Mouse (Mus musculus): ENCODE measurements around the gene Rab8a. TPM values are rescaled to one million over a fixed set of nuclear protein-coding genes. Genes with fewer than 3 reads are reported as not detected.

Rab8a gene
- polyA plus RNA-seq, 1 experiment from 2014 or later: 71.6 TPM

GRCm38 (mm10) chr8:72132417-72132816 is 28.6 kb upstream of the Rab8a start:
- WGBS (ENCODE audit: insufficient replicate concordance): 43% methylated on average over 1 of the region's 1 CpGs
- no peaks in the 10 kb centered on the region for H3K9me3 ChIP-seq (replicated peaks; ENCODE audit: control insufficient read depth, low read length)
- H3K27ac ChIP-seq (ENCODE audit: low read length): no peak overlapping the region
- no peak overlapping the region for H3K4me3 ChIP-seq (ENCODE audit: low read depth, low read length)
- peaks cover 27% of the 10 kb centered on the region for H3K27me3 ChIP-seq (ENCODE audit: control insufficient read depth, insufficient read depth, low read depth, low read length)
- H3K36me3 ChIP-seq (ENCODE audit: control insufficient read depth, insufficient read depth): no peaks in the 10 kb centered on the region
- no peak overlapping the region for H3K9ac ChIP-seq (ENCODE audit: low read depth, low read length)
- no peak overlapping the region for H3K4me2 ChIP-seq (ENCODE audit: low read depth, low read length)
- ATAC-seq (ENCODE audit: low read depth): no peak
- peaks cover 1% of the 10 kb centered on the region; the same call in 1 of the 2 replicates for H3K4me1 ChIP-seq (ENCODE audit: control insufficient read depth, low read depth, low read length)

- H3K9me3 ChIP-seq (replicated peaks; ENCODE audit: control insufficient read depth, low read length): no peaks in the 10 kb centered on the region
- H3K27ac ChIP-seq (ENCODE audit: low read length): no peak overlapping the region
These were observed 28.1 kb upstream of the Rab8a start for GRCm38 (mm10) chr8:72132891-72133290.

GRCm38 (mm10) chr8:72133507-72133906 is 27.5 kb upstream of the Rab8a start:
- no peak overlapping the region for H3K9ac ChIP-seq (ENCODE audit: low read depth, low read length)
- no peak overlapping the region for H3K4me2 ChIP-seq (ENCODE audit: low read depth, low read length)
- H3K27ac ChIP-seq (ENCODE audit: low read length): no peak overlapping the region
- no peaks in the 10 kb centered on the region for H3K36me3 ChIP-seq (ENCODE audit: control insufficient read depth, insufficient read depth)
- H3K4me3 ChIP-seq (ENCODE audit: low read depth, low read length): no peak overlapping the region
- H3K27me3 ChIP-seq (ENCODE audit: control insufficient read depth, insufficient read depth, low read depth, low read length): peaks cover 27% of the 10 kb centered on the region
- peak; percentile 15; the same call in 1 of the 2 replicates for ATAC-seq (ENCODE audit: low read depth)
- H3K4me1 ChIP-seq (ENCODE audit: control insufficient read depth, low read depth, low read length): peaks cover 3% of the 10 kb centered on the region; the same call in 1 of the 2 replicates
- H3K9me3 ChIP-seq (replicated peaks; ENCODE audit: control insufficient read depth, low read length): no peaks in the 10 kb centered on the region
- 39% methylated on average over 1 of the region's 1 CpGs for WGBS (ENCODE audit: insufficient replicate concordance)

More at GRCm38 (mm10) chr8:72132891-72133290, 28.1 kb upstream of the Rab8a start:
- Histone ChIP-seq H3K4me2 (ENCODE audit: low read depth, low read length) (no peak overlapping the region), H3K4me1 (ENCODE audit: control insufficient read depth, low read depth, low read length) (peaks cover 3% of the 10 kb centered on the region; the same call in 1 of the 2 replicates), H3K36me3 (ENCODE audit: control insufficient read depth, insufficient read depth) (no peaks in the 10 kb centered on the region), H3K27me3 (ENCODE audit: control insufficient read depth, insufficient read depth, low read depth, low read length) (peaks cover 27% of the 10 kb centered on the region), H3K9ac (ENCODE audit: low read depth, low read length) (no peak overlapping the region), H3K4me3 (ENCODE audit: low read depth, low read length) (no peak overlapping the region)
- WGBS (ENCODE audit: insufficient replicate concordance): 50% methylated on average over 1 of the region's 1 CpGs
- ATAC-seq (ENCODE audit: low read depth): no peak

DNA sequence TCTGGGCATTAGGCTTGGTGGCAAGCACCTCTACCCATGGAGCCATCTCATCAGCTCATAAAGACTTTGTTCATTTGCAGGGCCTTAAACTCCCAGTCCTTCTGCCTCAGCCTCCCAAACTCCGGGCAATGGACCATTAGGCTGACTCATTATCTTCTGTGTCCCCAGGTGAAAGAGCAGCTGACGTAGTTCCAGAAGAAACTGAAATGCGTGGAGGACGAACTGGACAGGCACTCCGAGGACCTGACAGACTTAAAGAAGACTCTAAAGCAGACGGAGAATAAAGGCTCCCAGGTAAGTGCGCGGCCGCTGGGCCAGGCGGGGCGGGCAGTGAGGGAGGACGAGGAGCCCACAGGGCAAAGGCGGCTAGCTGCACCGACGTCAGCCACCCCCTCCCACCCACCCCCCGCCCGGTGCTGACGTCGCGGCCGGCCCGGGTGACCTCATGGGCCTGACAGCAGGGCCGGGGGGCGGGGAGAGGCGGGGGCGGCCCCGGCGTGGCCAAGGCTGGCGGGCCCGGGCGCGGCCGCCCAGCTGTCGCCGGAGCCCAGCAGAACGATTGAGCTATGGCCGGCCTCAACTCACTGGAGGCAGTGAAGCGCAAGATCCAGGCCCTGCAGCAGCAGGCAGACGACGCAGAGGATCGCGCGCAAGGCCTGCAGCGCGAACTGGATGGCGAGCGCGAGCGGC is 26.1 kb upstream of the Rab8a start, which contains the start of gene Tpm4:
Gene Tpm4, plus strand, starts transcription at position 220 of the 690 bp plus-strand sequence.
- H3K9me3 ChIP-seq (replicated peaks; ENCODE audit: control insufficient read depth, low read length): no peaks in the 10 kb centered on the region
- no peaks in the 10 kb centered on the region; the same call in 1 of the 2 replicates for H3K36me3 ChIP-seq (ENCODE audit: control insufficient read depth, insufficient read depth)
- H3K9ac ChIP-seq (ENCODE audit: low read depth, low read length): peak within 1 kb of the TSS; percentile 67
- WGBS (ENCODE audit: insufficient replicate concordance): 2% methylated on average over 40 of the region's 49 CpGs
- peak; percentile 84 for ATAC-seq (ENCODE audit: low read depth)
- H3K4me3 ChIP-seq (ENCODE audit: low read depth, low read length): peak within 1 kb of the TSS; percentile 65
- H3K27ac ChIP-seq (ENCODE audit: low read length): peak within 1 kb of the TSS; percentile 83
- H3K4me1 ChIP-seq (ENCODE audit: control insufficient read depth, low read depth, low read length): peaks cover 3% of the 10 kb centered on the region; the same call in 1 of the 2 replicates
- H3K27me3 ChIP-seq (ENCODE audit: control insufficient read depth, insufficient read depth, low read depth, low read length): peaks cover 27% of the 10 kb centered on the region
- H3K4me2 ChIP-seq (ENCODE audit: low read depth, low read length): peak within 1 kb of the TSS; percentile 67

- Histone ChIP-seq H3K4me2 (ENCODE audit: low read depth, low read length) (peak overlapping the region; percentile 67), H3K27me3 (ENCODE audit: control insufficient read depth, insufficient read depth, low read depth, low read length) (peaks cover 27% of the 10 kb centered on the region), H3K36me3 (ENCODE audit: control insufficient read depth, insufficient read depth) (no peaks in the 10 kb centered on the region; the same call in 1 of the 2 replicates), H3K4me1 (ENCODE audit: control insufficient read depth, low read depth, low read length) (peaks cover 3% of the 10 kb centered on the region; the same call in 1 of the 2 replicates), H3K27ac (ENCODE audit: low read length) (peak overlapping the region; percentile 83), H3K9ac (ENCODE audit: low read depth, low read length) (peak overlapping the region; percentile 67), H3K9me3 (replicated peaks; ENCODE audit: control insufficient read depth, low read length) (no peaks in the 10 kb centered on the region), H3K4me3 (ENCODE audit: low read depth, low read length) (peak overlapping the region; percentile 65)
- ATAC-seq (ENCODE audit: low read depth): peak; percentile 42
- under 1% methylated on average over 60 of the region's 62 CpGs for WGBS (ENCODE audit: insufficient replicate concordance)
These were observed 25.3 kb upstream of the Rab8a start for GRCm38 (mm10) chr8:72135446-72136301.

GRCm38 (mm10) chr8:72136302-72136978 is 24.6 kb upstream of the Rab8a start:
- H3K9me3 ChIP-seq (replicated peaks; ENCODE audit: control insufficient read depth, low read length): no peaks in the 10 kb centered on the region
- peaks cover 27% of the 10 kb centered on the region for H3K27me3 ChIP-seq (ENCODE audit: control insufficient read depth, insufficient read depth, low read depth, low read length)
- no peak for ATAC-seq (ENCODE audit: low read depth)
- H3K27ac ChIP-seq (ENCODE audit: low read length): peak overlapping the region; percentile 83
- peaks cover 3% of the 10 kb centered on the region; the same call in 1 of the 2 replicates for H3K4me1 ChIP-seq (ENCODE audit: control insufficient read depth, low read depth, low read length)
- 2% methylated on average over 18 of the region's 18 CpGs for WGBS (ENCODE audit: insufficient replicate concordance)
- H3K4me3 ChIP-seq (ENCODE audit: low read depth, low read length): peak overlapping the region; percentile 65
- peak overlapping the region; percentile 67 for H3K4me2 ChIP-seq (ENCODE audit: low read depth, low read length)
- H3K9ac ChIP-seq (ENCODE audit: low read depth, low read length): peak overlapping the region; percentile 67
- H3K36me3 ChIP-seq (ENCODE audit: control insufficient read depth, insufficient read depth): no peaks in the 10 kb centered on the region; the same call in 1 of the 2 replicates

DNA sequence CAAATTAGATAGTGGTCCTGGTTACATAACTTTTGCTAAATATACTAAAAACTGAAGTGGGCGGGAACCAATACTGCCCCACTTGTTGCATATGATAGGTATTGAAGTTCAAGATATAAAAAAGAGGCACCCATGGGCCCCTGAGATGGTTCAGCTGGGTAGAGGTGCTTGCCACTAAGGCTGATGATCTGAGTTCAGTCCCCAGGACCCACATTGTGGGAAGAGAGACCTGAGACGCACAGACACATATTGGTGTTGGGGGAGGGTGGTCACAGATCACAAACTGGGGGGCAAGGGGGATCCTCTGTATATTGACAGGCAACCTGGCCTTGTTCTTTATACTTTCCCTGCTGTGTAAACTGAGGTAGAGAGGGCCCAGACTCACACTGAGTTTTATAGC is 23.6 kb upstream of the Rab8a start:
- H3K36me3 ChIP-seq (ENCODE audit: control insufficient read depth, insufficient read depth): no peaks in the 10 kb centered on the region; the same call in 1 of the 2 replicates
- no peaks in the 10 kb centered on the region for H3K9me3 ChIP-seq (replicated peaks; ENCODE audit: control insufficient read depth, low read length)
- peaks cover 27% of the 10 kb centered on the region for H3K27me3 ChIP-seq (ENCODE audit: control insufficient read depth, insufficient read depth, low read depth, low read length)
- H3K27ac ChIP-seq (ENCODE audit: low read length): no peak overlapping the region
- peaks cover 3% of the 10 kb centered on the region; the same call in 1 of the 2 replicates for H3K4me1 ChIP-seq (ENCODE audit: control insufficient read depth, low read depth, low read length)
- ATAC-seq (ENCODE audit: low read depth): no peak
- no peak overlapping the region for H3K9ac ChIP-seq (ENCODE audit: low read depth, low read length)
- WGBS (ENCODE audit: insufficient replicate concordance): 70% methylated on average over 2 of the region's 2 CpGs
- no peak overlapping the region for H3K4me3 ChIP-seq (ENCODE audit: low read depth, low read length)
- no peak overlapping the region for H3K4me2 ChIP-seq (ENCODE audit: low read depth, low read length)

DNA sequence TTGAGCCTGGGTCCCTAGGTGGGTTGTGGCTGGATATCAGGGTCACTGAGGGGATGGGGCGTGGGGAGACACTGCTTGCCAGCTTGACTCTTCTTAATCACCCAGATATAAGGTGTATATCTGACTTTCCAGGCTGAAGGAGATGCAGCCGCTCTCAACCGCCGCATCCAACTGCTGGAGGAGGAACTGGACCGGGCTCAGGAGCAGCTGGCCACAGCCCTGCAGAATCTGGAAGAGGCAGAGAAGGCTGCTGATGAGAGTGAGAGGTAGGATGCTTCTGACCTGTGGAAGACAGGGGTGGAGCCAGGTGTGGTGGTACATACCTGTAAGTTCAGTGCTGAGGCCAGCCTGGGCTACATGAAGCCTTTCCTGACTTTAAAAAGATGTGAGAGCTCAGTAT is 22.5 kb upstream of the Rab8a start:
- H3K27ac ChIP-seq (ENCODE audit: low read length): no peak overlapping the region
- H3K4me2 ChIP-seq (ENCODE audit: low read depth, low read length): no peak overlapping the region
- H3K27me3 ChIP-seq (ENCODE audit: control insufficient read depth, insufficient read depth, low read depth, low read length): peaks cover 27% of the 10 kb centered on the region
- 73% methylated on average over 5 of the region's 5 CpGs for WGBS (ENCODE audit: insufficient replicate concordance)
- no peaks in the 10 kb centered on the region for H3K9me3 ChIP-seq (replicated peaks; ENCODE audit: control insufficient read depth, low read length)
- no peak overlapping the region for H3K9ac ChIP-seq (ENCODE audit: low read depth, low read length)
- peaks cover 3% of the 10 kb centered on the region; the same call in 1 of the 2 replicates for H3K4me1 ChIP-seq (ENCODE audit: control insufficient read depth, low read depth, low read length)
- no peak for ATAC-seq (ENCODE audit: low read depth)
- no peak overlapping the region for H3K4me3 ChIP-seq (ENCODE audit: low read depth, low read length)
- no peaks in the 10 kb centered on the region; the same call in 1 of the 2 replicates for H3K36me3 ChIP-seq (ENCODE audit: control insufficient read depth, insufficient read depth)

Data from liver, embryonic 16.5 days (tissue).